Mouse (Mus musculus) mesoderm, embryonic 11.5 days (tissue): ENCODE measurements around the gene Kcnb1.

Experiments used
- DNase-seq: peaks from one replicate; pipeline ENCODE4 v3.0.0-alpha.2; 2012; ENCODE audit warnings: low read depth, low spot score

Kcnb1 gene

DNA sequence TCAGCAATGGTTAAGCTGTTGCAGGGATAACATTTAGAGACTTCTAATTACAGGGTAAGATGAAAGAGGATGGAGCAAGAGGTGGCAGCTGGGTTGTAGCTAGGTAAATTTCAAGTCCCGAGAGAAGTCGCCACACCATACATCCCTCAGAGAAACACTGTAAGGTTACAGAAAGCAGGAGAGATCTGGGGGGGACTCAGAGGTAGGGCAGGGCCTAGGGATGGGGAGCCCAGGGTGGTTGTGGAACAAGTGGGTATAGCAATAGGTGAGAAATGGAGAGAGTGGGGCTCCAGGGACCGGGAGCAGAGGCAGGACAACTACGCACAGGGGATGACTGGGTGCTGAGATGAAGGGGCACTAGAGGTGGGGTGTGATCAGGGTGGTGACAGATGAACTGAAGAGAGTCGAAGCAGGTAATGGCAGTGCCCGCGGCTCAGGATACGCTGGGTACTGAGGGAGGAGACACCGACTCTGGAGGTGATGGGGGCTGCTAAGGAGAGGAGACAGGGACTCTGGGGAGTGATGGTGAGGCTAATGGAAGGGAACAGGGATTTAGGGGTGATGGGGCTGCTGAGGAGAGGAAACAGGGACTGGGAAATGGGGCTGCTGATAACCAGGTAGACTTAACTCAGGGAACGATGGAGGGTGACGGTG is 128.4 kb downstream of the Kcnb1 start:
- DNase-seq = no peak

GRCm38 (mm10) chr2:167060761-167061160 is 129.2 kb downstream of the Kcnb1 start:
- DNase-seq = no peak

DNA sequence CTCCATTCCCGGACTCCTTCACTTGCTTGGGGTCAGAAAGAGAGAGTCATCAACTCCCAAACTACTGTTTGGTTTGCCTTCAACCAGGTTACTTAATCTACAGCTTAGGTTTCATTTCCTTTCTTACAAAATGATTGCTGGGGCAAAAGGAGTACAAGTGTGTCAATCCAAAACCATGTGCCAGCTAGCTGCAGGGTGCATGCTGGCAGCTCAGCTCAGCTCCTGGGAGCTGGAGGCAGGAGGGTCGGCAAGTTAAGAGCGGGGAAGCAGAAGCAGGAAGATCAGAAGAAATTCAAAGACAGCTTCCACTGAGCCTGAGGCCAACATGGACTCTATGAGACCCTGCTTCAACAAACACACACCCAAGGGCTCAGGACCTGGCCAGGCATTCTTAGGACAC is 129.6 kb downstream of the Kcnb1 start:
- no peak for DNase-seq

DNA sequence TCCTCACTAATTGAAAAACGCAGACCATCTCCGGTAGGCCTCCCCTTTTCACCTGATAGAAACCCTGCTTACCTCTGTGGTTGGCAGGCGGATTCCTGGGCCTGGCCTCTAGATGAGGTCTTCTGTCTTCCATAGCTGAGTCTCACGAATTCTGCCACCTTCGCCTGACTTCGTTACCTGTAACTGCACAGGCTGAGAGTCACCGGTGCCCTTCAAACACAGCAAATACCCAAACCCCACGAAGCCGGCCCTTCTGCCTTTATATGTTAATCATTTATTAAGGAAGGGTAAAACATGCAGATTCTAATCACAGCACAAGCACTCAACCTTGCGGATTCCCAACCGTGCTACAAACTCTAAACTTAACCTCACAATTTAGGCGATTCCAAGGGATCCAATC is 130.0 kb downstream of the Kcnb1 start:
- no peak for DNase-seq

GRCm38 (mm10) chr2:167059536-167059935 is 130.4 kb downstream of the Kcnb1 start:
- DNase-seq = no peak

- no peak for DNase-seq
These were observed 131.1 kb downstream of the Kcnb1 start for GRCm38 (mm10) chr2:167058814-167059387.

DNA sequence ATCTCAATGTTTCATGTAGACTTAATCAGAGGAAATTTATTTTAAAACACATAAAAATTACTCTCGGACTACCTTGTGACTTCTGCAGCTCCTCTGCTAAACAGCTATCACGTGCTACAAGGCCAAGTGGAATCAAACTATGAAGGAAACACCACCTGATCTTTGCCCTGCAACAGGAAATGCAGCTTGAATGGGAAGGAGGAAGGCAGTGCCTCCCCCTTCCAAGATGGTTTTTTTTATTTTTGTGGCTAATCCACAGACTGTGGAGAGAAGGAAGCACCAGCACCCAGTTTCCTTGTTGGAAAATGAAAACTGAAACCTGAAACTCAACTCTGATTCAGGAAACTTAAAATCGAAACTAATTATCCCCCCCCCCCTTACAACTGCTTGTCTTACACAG is 131.8 kb downstream of the Kcnb1 start:
- no peak for DNase-seq

- DNase-seq = no peak
These were observed 133.0 kb downstream of the Kcnb1 start for GRCm38 (mm10) chr2:167056942-167057323.

- DNase-seq = no peak
These were observed 133.6 kb downstream of the Kcnb1 start for GRCm38 (mm10) chr2:167056210-167056941.

DNA sequence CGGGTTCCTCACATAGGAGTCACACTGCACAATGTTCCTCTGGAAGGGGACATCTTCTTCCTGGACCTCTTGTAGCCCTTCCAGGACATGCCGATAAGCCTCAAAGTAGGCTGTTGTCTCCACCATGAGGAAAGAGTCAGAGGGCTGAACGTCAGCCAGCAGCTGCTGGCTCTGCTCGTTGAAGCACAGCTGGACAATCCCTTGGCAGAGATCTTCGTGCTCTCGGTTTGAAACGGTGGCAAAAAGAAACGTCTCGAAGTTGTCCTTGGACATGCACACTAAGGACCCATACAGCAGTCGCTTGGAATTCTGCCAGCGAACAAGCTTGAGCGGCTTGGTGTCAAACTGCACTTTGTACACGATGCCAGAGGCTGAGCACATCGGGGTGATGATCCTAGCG is 134.6 kb downstream of the Kcnb1 start:
- DNase-seq = no peak

GRCm38 (mm10) chr2:167053127-167053844 is 136.7 kb downstream of the Kcnb1 start:
- no peak for DNase-seq

DNA sequence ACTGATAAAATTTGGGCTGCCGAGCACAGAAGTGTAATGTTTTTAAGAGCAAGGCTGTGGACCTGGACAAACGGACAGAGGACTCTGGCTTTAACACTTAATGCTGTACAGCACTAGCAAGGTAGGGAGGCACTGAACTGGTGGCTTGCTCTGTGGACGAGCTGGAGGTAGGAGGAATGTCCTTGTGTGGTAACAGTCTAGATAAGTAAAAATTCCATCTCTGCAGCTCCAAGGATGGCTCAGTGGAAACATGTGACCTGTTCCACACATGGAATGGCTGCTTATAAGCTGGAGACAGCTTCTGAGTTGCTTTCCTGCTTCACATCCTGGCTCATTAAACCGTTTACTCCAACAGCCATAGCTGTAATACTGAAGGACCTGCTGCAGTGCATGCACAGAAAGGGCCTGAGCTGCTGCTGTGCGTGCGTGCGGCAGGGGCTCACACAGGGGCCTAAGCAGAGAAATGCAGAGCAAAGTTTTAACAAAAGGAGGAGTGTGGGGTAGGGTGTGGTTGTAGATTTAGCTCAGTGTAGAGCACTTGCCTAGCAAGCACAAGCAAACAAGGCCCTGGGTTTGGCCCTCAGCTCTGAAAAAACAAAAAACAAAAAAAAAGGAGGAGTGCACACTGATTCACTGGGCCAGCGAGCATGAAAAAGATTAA is 141.1 kb downstream of the Kcnb1 start:
- DNase-seq = no peak

DNA sequence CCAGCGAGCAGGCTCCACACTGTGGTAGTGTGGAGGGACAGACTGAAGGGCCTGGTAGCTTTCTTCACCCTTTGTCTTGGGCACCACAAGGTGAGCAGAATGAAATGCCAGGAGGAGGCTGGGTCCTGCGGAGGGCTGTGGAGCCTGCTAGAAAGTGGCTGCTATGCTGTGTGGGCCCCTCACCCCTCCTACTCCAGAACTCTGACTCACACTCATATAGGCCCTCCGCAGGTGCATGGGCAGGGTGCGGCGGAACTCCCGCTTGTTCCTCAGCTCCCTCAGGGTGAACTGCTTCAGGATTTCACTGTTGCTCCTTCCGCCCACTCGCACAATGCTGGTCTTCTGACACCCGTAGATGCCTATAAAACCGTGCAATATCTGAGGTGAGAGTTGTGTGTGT is 141.7 kb downstream of the Kcnb1 start:
- DNase-seq = no peak
